Mouse (Mus musculus): ENCODE data around the gene Scube1.
A peak's percentile ranks its signal among the peaks of the same experiment; 100 is the strongest.

The Scube1 gene

GRCm38 (mm10) chr15:83594513-83595363 is 130.1 kb downstream of the Scube1 start, which contains the start of gene Ttll12:
Gene Ttll12 (minus strand): TSS chr15:83595157.
- DNase-seq: peak; percentile 92

GRCm38 (mm10) chr15:83593702-83594512 is 130.9 kb downstream of the Scube1 start:
- DNase-seq: peak; percentile 36

- DNase-seq: no peak
Observed at GRCm38 (mm10) chr15:83593189-83593585, 131.6 kb downstream of the Scube1 start.

GRCm38 (mm10) chr15:83592260-83593188 is 132.3 kb downstream of the Scube1 start:
- no peak for DNase-seq

GRCm38 (mm10) chr15:83591758-83592157 is 133.1 kb downstream of the Scube1 start:
- DNase-seq: no peak

- DNase-seq: no peak
Observed at GRCm38 (mm10) chr15:83590841-83591240, 134.0 kb downstream of the Scube1 start.

GRCm38 (mm10) chr15:83584741-83585220 is 140.0 kb downstream of the Scube1 start:
- DNase-seq: no peak

- peak; percentile 60 for DNase-seq
Observed at GRCm38 (mm10) chr15:83583419-83584156, 141.2 kb downstream of the Scube1 start.

- no peak for DNase-seq
Observed at GRCm38 (mm10) chr15:83582931-83583330, 141.9 kb downstream of the Scube1 start.

- no peak for DNase-seq
Observed at GRCm38 (mm10) chr15:83576651-83577050, 148.2 kb downstream of the Scube1 start.

- no peak for DNase-seq
Observed at GRCm38 (mm10) chr15:83575543-83575942, 149.3 kb downstream of the Scube1 start.

- DNase-seq: no peak
Observed at GRCm38 (mm10) chr15:83574731-83575351, 150.0 kb downstream of the Scube1 start.

GRCm38 (mm10) chr15:83573606-83574005 is 151.2 kb downstream of the Scube1 start:
- DNase-seq: no peak

GRCm38 (mm10) chr15:83572132-83572531 is 152.7 kb downstream of the Scube1 start:
- no peak for DNase-seq

- no peak for DNase-seq
Observed at GRCm38 (mm10) chr15:83571636-83572035, 153.2 kb downstream of the Scube1 start.

- peak; percentile 33 for DNase-seq
Observed at GRCm38 (mm10) chr15:83570641-83571040, 154.2 kb downstream of the Scube1 start.

- DNase-seq: no peak
Observed at GRCm38 (mm10) chr15:83569682-83570081, 155.1 kb downstream of the Scube1 start.

GRCm38 (mm10) chr15:83568544-83568943 is 156.3 kb downstream of the Scube1 start:
- DNase-seq: no peak

GRCm38 (mm10) chr15:83567728-83568127 is 157.1 kb downstream of the Scube1 start:
- no peak for DNase-seq

- DNase-seq: no peak
Observed at GRCm38 (mm10) chr15:83566006-83566405, 158.8 kb downstream of the Scube1 start.

- DNase-seq: no peak
Observed at GRCm38 (mm10) chr15:83565434-83565833, 159.4 kb downstream of the Scube1 start.
